Mouse (Mus musculus) MEL (cell line): ENCODE measurements around the gene Ly6g6c. TPM values are rescaled to one million over a fixed set of nuclear protein-coding genes. Genes with fewer than 3 reads are reported as not detected.

Source experiments
- polyA plus RNA-seq, 2 experiments: library from polyadenylated mRNA; stranded (reverse) in 1 of 2; unstranded in 1 of 2; fragments of >175 nt in 1 of 2; fragments of >200 nt in 1 of 2; gene quantifications; 2 replicates each; pipeline versions ENCODE4 v1.2.1 to v1.2.4; 2012; ENCODE audit warnings: low replicate concordance in 2 of 2, low read depth in 1 of 2; ENCODE audit not compliant: insufficient read length in 2 of 2, insufficient read depth in 1 of 2, missing spikeins in 1 of 2
- total RNA-seq: library from RNA; depleted of rRNA; stranded (reverse); fragments of 300-350 nt; gene quantifications from 2 replicates; pipeline ENCODE4 v1.2.3, GENCODE M21; 2012; rRNA removed

Ly6g6c gene
- total and polyA plus RNA-seq, 3 experiments: 0.24 TPM; not detected in 2

Other genes starting within 250 kb of the Ly6g6c start
Only the 30 nearest of the 45 such genes appear.
- 6.5 and 7.0 TPM in 2 replicates for gene Neu1, start 134.1 kb upstream of the Ly6g6c start, total RNA-seq
- 1 to 10 TPM in 1 of 2 experiments, not detected in 1; 7.9 TPM for gene Neu1, start 134.1 kb upstream of the Ly6g6c start, polyA plus RNA-seq
- gene Hspa1b, start 106.2 kb upstream of the Ly6g6c start, total RNA-seq: 0.04 TPM in 1 of 2 replicates, not detected in the other
- gene Hspa1b, start 106.2 kb upstream of the Ly6g6c start, polyA plus RNA-seq: not detected
- not detected in 2 replicates for gene Gm20481, start 95.5 kb upstream of the Ly6g6c start, total RNA-seq
- gene Gm20481, start 95.5 kb upstream of the Ly6g6c start, polyA plus RNA-seq: not detected
- gene Hspa1a, start 93.2 kb upstream of the Ly6g6c start, total RNA-seq: 0.07 TPM in 1 of 2 replicates, not detected in the other
- gene Hspa1a, start 93.2 kb upstream of the Ly6g6c start, polyA plus RNA-seq: not detected
- gene Hspa1l, start 92.7 kb upstream of the Ly6g6c start, total RNA-seq: 0.07 and 0.15 TPM in 2 replicates
- 1 to 10 TPM in 1 of 2 experiments, not detected in 1; 1.6 TPM for gene Hspa1l, start 92.7 kb upstream of the Ly6g6c start, polyA plus RNA-seq
- gene Lsm2, start 83.5 kb upstream of the Ly6g6c start, total RNA-seq: 50.6 and 57.9 TPM in 2 replicates
- 100 to 1,000 TPM in 1 of 2 experiments, not detected in 1; 180 TPM for gene Lsm2, start 83.5 kb upstream of the Ly6g6c start, polyA plus RNA-seq
- 149 and 158 TPM in 2 replicates for gene Vars, start 64.4 kb upstream of the Ly6g6c start, total RNA-seq
- gene Vars, start 64.4 kb upstream of the Ly6g6c start, polyA plus RNA-seq: 100 to 1,000 TPM in 1 of 2 experiments, not detected in 1; 251 TPM
- gene Vwa7, start 48.8 kb upstream of the Ly6g6c start, total RNA-seq: 9.7 and 10.4 TPM in 2 replicates
- 1 to 10 TPM in 1 of 2 experiments, not detected in 1; 9.8 TPM for gene Vwa7, start 48.8 kb upstream of the Ly6g6c start, polyA plus RNA-seq
- 161 and 164 TPM in 2 replicates for gene Sapcd1, start 37.4 kb upstream of the Ly6g6c start, total RNA-seq
- 100 to 1,000 TPM in 1 of 2 experiments, not detected in 1; 124 TPM for gene Sapcd1, start 37.4 kb upstream of the Ly6g6c start, polyA plus RNA-seq
- gene Msh5, start 18.6 kb upstream of the Ly6g6c start, total RNA-seq: 17.9 and 26.3 TPM in 2 replicates
- gene Msh5, start 18.6 kb upstream of the Ly6g6c start, polyA plus RNA-seq: 10 to 100 TPM in 1 of 2 experiments, not detected in 1; 29.0 TPM
- 285 and 333 TPM in 2 replicates for gene Clic1, start 15.4 kb upstream of the Ly6g6c start, total RNA-seq
- gene Clic1, start 15.4 kb upstream of the Ly6g6c start, polyA plus RNA-seq: 100 to 1,000 TPM; 309 to 335 TPM
- 9.9 and 11.1 TPM in 2 replicates for gene Ddah2, start 6.4 kb upstream of the Ly6g6c start, total RNA-seq
- gene Ddah2, start 6.4 kb upstream of the Ly6g6c start, polyA plus RNA-seq: 1 to 10 TPM in 1 of 2 experiments, not detected in 1; 8.6 TPM
- not detected in 2 replicates for gene Mpig6b, start 796 bp downstream of the Ly6g6c start, total RNA-seq
- not detected for gene Mpig6b, start 796 bp downstream of the Ly6g6c start, polyA plus RNA-seq
- gene Ly6g6e, start 11.5 kb downstream of the Ly6g6c start, total RNA-seq: 0.23 TPM in 1 of 2 replicates, not detected in the other
- gene Ly6g6e, start 11.5 kb downstream of the Ly6g6c start, polyA plus RNA-seq: not detected
- 2.1 and 5.5 TPM in 2 replicates for gene Ly6g6d, start 12.7 kb downstream of the Ly6g6c start, total RNA-seq
- 1 to 10 TPM in 1 of 2 experiments, not detected in 1; 4.4 TPM for gene Ly6g6d, start 12.7 kb downstream of the Ly6g6c start, polyA plus RNA-seq
- gene Ly6g6f, start 20.2 kb downstream of the Ly6g6c start, total RNA-seq: 1.4 and 3.0 TPM in 2 replicates
- under 1 TPM in 1 of 2 experiments, not detected in 1; 0.88 TPM for gene Ly6g6f, start 20.2 kb downstream of the Ly6g6c start, polyA plus RNA-seq
- 86.9 and 126 TPM in 2 replicates for gene Abhd16a, start 23.9 kb downstream of the Ly6g6c start, total RNA-seq
- 10 to 100 TPM in 1 of 2 experiments, not detected in 1; 96.1 TPM for gene Abhd16a, start 23.9 kb downstream of the Ly6g6c start, polyA plus RNA-seq
- gene Ly6g5c, start 42.9 kb downstream of the Ly6g6c start, total RNA-seq: not detected in 2 replicates
- not detected for gene Ly6g5c, start 42.9 kb downstream of the Ly6g6c start, polyA plus RNA-seq
- 0.49 and 0.65 TPM in 2 replicates for gene Ly6g5b, start 50.0 kb downstream of the Ly6g6c start, total RNA-seq
- 1 to 10 TPM in 1 of 2 experiments, not detected in 1; 1.4 TPM for gene Ly6g5b, start 50.0 kb downstream of the Ly6g6c start, polyA plus RNA-seq
- 44.7 and 44.9 TPM in 2 replicates for gene Gpank1, start 56.1 kb downstream of the Ly6g6c start, total RNA-seq
- gene Gpank1, start 56.1 kb downstream of the Ly6g6c start, polyA plus RNA-seq: 10 to 100 TPM in 1 of 2 experiments, not detected in 1; 40.4 TPM
- gene Csnk2b, start 56.7 kb downstream of the Ly6g6c start, total RNA-seq: 193 and 222 TPM in 2 replicates
- 100 to 1,000 TPM in 1 of 2 experiments, not detected in 1; 607 TPM for gene Csnk2b, start 56.7 kb downstream of the Ly6g6c start, polyA plus RNA-seq
- 9.3 and 13.6 TPM in 2 replicates for gene D17H6S53E, start 61.0 kb downstream of the Ly6g6c start, total RNA-seq
- gene D17H6S53E, start 61.0 kb downstream of the Ly6g6c start, polyA plus RNA-seq: 10 to 100 TPM in 1 of 2 experiments, not detected in 1; 11.6 TPM
- gene Apom, start 66.7 kb downstream of the Ly6g6c start, total RNA-seq: 0.15 TPM in 1 of 2 replicates, not detected in the other
- gene Apom, start 66.7 kb downstream of the Ly6g6c start, polyA plus RNA-seq: under 1 TPM in 1 of 2 experiments, not detected in 1; 0.79 TPM
- gene Bag6, start 69.8 kb downstream of the Ly6g6c start, total RNA-seq: 98.2 and 102 TPM in 2 replicates
- 100 to 1,000 TPM in 1 of 2 experiments, not detected in 1; 283 TPM for gene Bag6, start 69.8 kb downstream of the Ly6g6c start, polyA plus RNA-seq
- gene Prrc2a, start 99.5 kb downstream of the Ly6g6c start, total RNA-seq: 87.6 and 102 TPM in 2 replicates
- 100 to 1,000 TPM in 1 of 2 experiments, 10 to 100 TPM in 1; 71.0 to 663 TPM for gene Prrc2a, start 99.5 kb downstream of the Ly6g6c start, polyA plus RNA-seq
- 0.29 and 0.42 TPM in 2 replicates for gene Aif1, start 110.7 kb downstream of the Ly6g6c start, total RNA-seq
- under 1 TPM in 1 of 2 experiments, not detected in 1; 0.45 TPM for gene Aif1, start 110.7 kb downstream of the Ly6g6c start, polyA plus RNA-seq
- 15.2 and 16.9 TPM in 2 replicates for gene Lst1, start 123.1 kb downstream of the Ly6g6c start, total RNA-seq
- gene Lst1, start 123.1 kb downstream of the Ly6g6c start, polyA plus RNA-seq: 10 to 100 TPM in 1 of 2 experiments, not detected in 1; 29.0 TPM
- gene Ltb, start 129.1 kb downstream of the Ly6g6c start, total RNA-seq: 0.75 and 1.1 TPM in 2 replicates
- gene Ltb, start 129.1 kb downstream of the Ly6g6c start, polyA plus RNA-seq: 1 to 10 TPM in 1 of 2 experiments, not detected in 1; 1.5 TPM
- gene Tnf, start 136.6 kb downstream of the Ly6g6c start, total RNA-seq: 0.95 and 1.2 TPM in 2 replicates
- 1 to 10 TPM in 1 of 2 experiments, not detected in 1; 2.0 TPM for gene Tnf, start 136.6 kb downstream of the Ly6g6c start, polyA plus RNA-seq
- not detected in 2 replicates for gene Lta, start 140.0 kb downstream of the Ly6g6c start, total RNA-seq
- gene Lta, start 140.0 kb downstream of the Ly6g6c start, polyA plus RNA-seq: under 1 TPM in 1 of 2 experiments, not detected in 1; 0.24 TPM